ENCODE assay signal across 8 mouse cellular contexts in genomic region chr12:80150624-80151023, GRCm38 (mm10). TPM values are rescaled to one million over a fixed set of nuclear protein-coding genes. Genes with fewer than 3 reads are reported as not detected.
A peak's percentile ranks its signal among the peaks of the same experiment; 100 is the strongest.
DNase-seq lines count a peak whose midpoint lies in the region; ATAC-seq and TF ChIP-seq lines count a peak whose summit lies in the region.

No protein-coding gene starts in this region.

- H3K9me3 ChIP-seq in limb, embryonic 10.5 days (replicated peaks) = no peaks in the 10 kb centered on the region
- no peaks in the 10 kb centered on the region for H3K9me3 ChIP-seq in neural tube, embryonic 15.5 days (replicated peaks)
- no peaks in the 10 kb centered on the region for H3K9me3 ChIP-seq in forebrain, embryonic 16.5 days (ENCODE audit: control insufficient read depth, low read length)

- H3K4me3 ChIP-seq in thymus, adult 2 months (ENCODE audit: control insufficient read depth, insufficient read depth, low read length) = no peak overlapping the region
- peak overlapping the region; percentile 22; the same call in 1 of the 2 replicates for H3K4me3 ChIP-seq in limb, embryonic 10.5 days
- no peak overlapping the region for H3K4me3 ChIP-seq in neural tube, embryonic 15.5 days (replicated peaks)
- H3K4me3 ChIP-seq in layer of hippocampus, adult 2 months = no peak overlapping the region
- no peak overlapping the region for H3K4me3 ChIP-seq in forebrain, embryonic 16.5 days (replicated peaks; ENCODE audit: low read length)

- TF ChIP-seq POLR2A in thymus, adult 2 months (IDR thresholded peaks at IDR 0.05; ENCODE audit: control insufficient read depth, extremely low read depth, insufficient read depth, low read length, poor library complexity) = no peak

- no peak for TF ChIP-seq CTCF in thymus, adult 2 months (IDR thresholded peaks at IDR 0.05; ENCODE audit: borderline replicate concordance, control insufficient read depth, extremely low read depth, insufficient read depth, low read length, poor library complexity)
- no peak for TF ChIP-seq CTCF in layer of hippocampus, adult 2 months (conservative IDR thresholded peaks at IDR 0.05)

- peak; percentile 41 for DNase-seq in CD4-positive, CD25-positive, alpha-beta regulatory T cell, adult 2 months (ENCODE audit: low read depth, low spot score)
- DNase-seq in thymus, postnatal 0 days (ENCODE audit: low spot score) = peak; percentile 58
- DNase-seq in thymus, adult 2 months = no peak
- peak; percentile 51 for DNase-seq in limb, embryonic 10.5 days (ENCODE audit: low spot score)
- DNase-seq in layer of hippocampus, adult 2 months (ENCODE audit: low spot score in 2 of 2) = no peak

- H3K27ac ChIP-seq in thymus, adult 2 months (ENCODE audit: control insufficient read depth, insufficient read depth, low read length) = no peak overlapping the region
- peak overlapping the region; percentile 23; the same call in 1 of the 2 replicates for H3K27ac ChIP-seq in limb, embryonic 10.5 days
- no peak overlapping the region for H3K27ac ChIP-seq in neural tube, embryonic 15.5 days (replicated peaks)
- no peak overlapping the region for H3K27ac ChIP-seq in layer of hippocampus, adult 2 months
- no peak overlapping the region for H3K27ac ChIP-seq in forebrain, embryonic 16.5 days (ENCODE audit: low read length)

- ATAC-seq in CD4-positive, CD25-positive, alpha-beta regulatory T cell, adult 4 months = no peak
- ATAC-seq in neural tube, embryonic 15.5 days (ENCODE audit: low FRiP score) = no peak
- no peak for ATAC-seq in forebrain, embryonic 16.5 days

- H3K36me3 ChIP-seq in thymus, adult 2 months (ENCODE audit: control insufficient read depth, insufficient read depth, low read length) = no peaks in the 10 kb centered on the region
- H3K36me3 ChIP-seq in limb, embryonic 10.5 days = no peaks in the 10 kb centered on the region
- H3K36me3 ChIP-seq in neural tube, embryonic 15.5 days = no peaks in the 10 kb centered on the region
- H3K36me3 ChIP-seq in forebrain, embryonic 16.5 days (ENCODE audit: control insufficient read depth, insufficient read depth) = no peaks in the 10 kb centered on the region

- WGBS in thymus, adult 2 months = 80% methylated on average over 8 of the region's 8 CpGs
- WGBS in limb, embryonic 10.5 days = 29% methylated on average over 8 of the region's 8 CpGs
- 27% methylated on average over 8 of the region's 8 CpGs for WGBS in neural tube, embryonic 15.5 days
- WGBS in forebrain, embryonic 16.5 days = 32% methylated on average over 8 of the region's 8 CpGs

- H3K4me2 ChIP-seq in neural tube, embryonic 15.5 days = 0 out of 2 replicates have a peak overlapping the region, but pooled peaks have one; percentile 1
- H3K4me2 ChIP-seq in forebrain, embryonic 16.5 days (ENCODE audit: low read length) = no peak overlapping the region

- no peak overlapping the region for H3K9ac ChIP-seq in neural tube, embryonic 15.5 days (replicated peaks)
- H3K9ac ChIP-seq in forebrain, embryonic 16.5 days (replicated peaks; ENCODE audit: low read depth, low read length) = no peak overlapping the region

- no peaks in the 10 kb centered on the region for H3K4me1 ChIP-seq in thymus, adult 2 months (replicated peaks; ENCODE audit: control insufficient read depth, insufficient read depth, low read length)
- H3K4me1 ChIP-seq in limb, embryonic 10.5 days = peaks cover 23% of the 10 kb centered on the region
- H3K4me1 ChIP-seq in neural tube, embryonic 15.5 days = peaks cover 12% of the 10 kb centered on the region
- peaks cover 2% of the 10 kb centered on the region; the same call in 1 of the 2 replicates for H3K4me1 ChIP-seq in forebrain, embryonic 16.5 days (replicated peaks; ENCODE audit: control insufficient read depth, insufficient read depth, low read length)

- no peaks in the 10 kb centered on the region for H3K27me3 ChIP-seq in thymus, adult 2 months (ENCODE audit: control insufficient read depth, insufficient read depth, low read length)
- no peaks in the 10 kb centered on the region for H3K27me3 ChIP-seq in limb, embryonic 10.5 days (ENCODE audit: low read depth, poor library complexity, severe bottlenecking)
- H3K27me3 ChIP-seq in neural tube, embryonic 15.5 days (replicated peaks) = no peaks in the 10 kb centered on the region
- no peaks in the 10 kb centered on the region for H3K27me3 ChIP-seq in forebrain, embryonic 16.5 days (replicated peaks; ENCODE audit: control insufficient read depth, insufficient read depth, low read length)

RNA-seq across cellular contexts. Expression of gene Zfp36l1, which starts 37.8 kb away (rescaled TPM):
- 100 to 1,000 TPM; 139 to 188 TPM for polyA plus RNA-seq in CD4-positive, CD25-positive, alpha-beta regulatory T cell, adult 4 months (2017; shearing (Covaris generic))
- 63.4 and 69.7 TPM in 2 replicates for polyA plus RNA-seq in thymus, postnatal 0 days (2015; fragmentation: Nextera tagmentation; extraction: Ambion mirVana)
- polyA plus RNA-seq in thymus, adult 2 months (2012; rRNA removed) = 253 and 297 TPM in 2 replicates
- polyA plus RNA-seq in limb, embryonic 10.5 days (2016; fragmentation: Nextera tagmentation; extraction: Ambion mirVana) = 88.4 and 96.4 TPM in 2 replicates
- 33.6 and 54.3 TPM in 2 replicates for polyA plus RNA-seq in neural tube, embryonic 15.5 days (2015; fragmentation: Nextera tagmentation; extraction: Ambion mirVana)
- 10 to 100 TPM; 35.2 to 39.4 TPM for total RNA-seq in layer of hippocampus, adult 2 months (2021)
- polyA plus RNA-seq in forebrain, embryonic 16.5 days (2015; fragmentation: Nextera tagmentation; extraction: Ambion mirVana) = 22.6 and 26.7 TPM in 2 replicates

Comparison
In these comparisons a context has a peak if more than half of its experiments do, and no peak if none do; other contexts are left out.
1. DNase-seq: peak in CD4-positive, CD25-positive, alpha-beta regulatory T cell, adult 2 months (single experiment), thymus, postnatal 0 days (single experiment) and limb, embryonic 10.5 days (single experiment); none in thymus, adult 2 months (single experiment) and layer of hippocampus, adult 2 months (0 of 2).